In the genomic region with DNA sequence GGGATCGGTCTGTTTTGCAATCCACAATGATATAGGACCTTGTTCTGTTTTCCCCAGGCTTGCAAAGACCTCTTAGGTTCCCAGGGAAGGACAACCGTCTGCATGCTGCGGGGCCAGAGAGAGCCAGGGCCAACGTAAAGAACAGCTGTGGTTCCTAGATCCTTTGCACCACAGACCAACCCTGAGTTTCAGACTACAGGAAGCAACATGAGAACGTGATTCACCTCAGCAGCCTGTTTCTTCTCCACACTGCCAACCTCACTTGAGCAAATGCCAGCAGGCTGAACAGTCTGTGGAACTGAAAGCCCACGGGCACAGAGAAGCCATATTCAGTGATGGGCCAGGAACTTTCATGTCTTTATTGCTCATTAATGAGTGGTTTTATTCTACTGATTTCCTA, we compare ENCODE assay signal across 15 mouse cellular contexts.
"Had no signal": no experiment of that assay in that cellular context is flagged by ENCODE, and none has a peak within 500 bp of the region (broad histone marks: within the 10 kb centered on the region; RNA-seq: fewer than 3 reads in every experiment).

No protein-coding gene starts in this region.

- H3K4me3 ChIP-seq: left cerebral cortex, adult 2 months; limb, embryonic 10.5 days; liver, embryonic 15.5 days; midbrain, embryonic 13.5 days; neural tube, embryonic 12.5 days had no signal

- DNase-seq: kidney, postnatal 10 days; kidney, postnatal 4 days; layer of hippocampus, adult 9-11 months; lung, adult 2 months; lung, postnatal 36 days; retina, postnatal 1 day; right cerebral cortex, postnatal 25 days; thymus, postnatal 4 days had no signal

- ATAC-seq: lung, postnatal 0 days; midbrain, embryonic 13.5 days had no signal

- H3K27ac ChIP-seq: left cerebral cortex, adult 2 months; limb, embryonic 10.5 days; liver, embryonic 15.5 days; midbrain, embryonic 13.5 days; neural tube, embryonic 12.5 days; stomach, postnatal 0 days had no signal
